Mouse (Mus musculus) intestine, embryonic 16.5 days (tissue): ENCODE measurements around the gene Tcf20. TPM values are rescaled to one million over a fixed set of nuclear protein-coding genes. Genes with fewer than 3 reads are reported as not detected.
"Not testable (repeated sequence)": the region's sequence is repeated elsewhere in the genome, so short reads cannot be mapped to it uniquely, and the experiment has no call there.

Source experiments
- ATAC-seq: fragments of 200-750 bp; cut with Nextera tagmentation; 2 replicates; pipeline ENCODE4 v1.8.0; 2017; ENCODE audit warnings: moderate TSS enrichment, moderate library complexity
- H3K27ac ChIP-seq: fragments of 300-500 bp; sonication (generic); 2 replicates; pipeline ENCODE4 v1.5.1; 2014; ENCODE audit warnings: mild to moderate bottlenecking, low read length
- H3K27me3 ChIP-seq: fragments of 300-500 bp; sonication (generic); replicated peaks from 2 replicates; pipeline ENCODE4 v1.6.1; 2014; ENCODE audit warnings: low read length, control low read depth, mixed read lengths; ENCODE audit not compliant: control insufficient read depth, insufficient read depth
- H3K36me3 ChIP-seq: fragments of 300-500 bp; sonication (generic); 2 replicates; pipeline ENCODE4 v1.6.1; 2014; ENCODE audit warnings: low read length, control low read depth; ENCODE audit not compliant: control insufficient read depth, insufficient read depth
- H3K4me1 ChIP-seq: fragments of 300-500 bp; sonication (generic); 2 replicates; pipeline ENCODE4 v1.6.1; 2014; ENCODE audit warnings: low read length, control low read depth, mixed read lengths; ENCODE audit not compliant: control insufficient read depth, insufficient read depth
- H3K4me2 ChIP-seq: fragments of 300-500 bp; sonication (generic); 2 replicates; pipeline ENCODE4 v1.6.1; 2014; ENCODE audit warnings: low read depth, low read length, control low read depth
- H3K4me3 ChIP-seq: fragments of 300-500 bp; sonication (generic); 2 replicates; pipeline ENCODE4 v1.5.1; 2014; ENCODE audit warnings: mild to moderate bottlenecking, low read length
- H3K9ac ChIP-seq: fragments of 300-500 bp; sonication (generic); 2 replicates; pipeline ENCODE4 v1.6.1; 2014; ENCODE audit warnings: low read depth, low read length
- H3K9me3 ChIP-seq: fragments of 300-500 bp; sonication (generic); 2 replicates; pipeline ENCODE4 v1.6.1; 2016; ENCODE audit warnings: low read length, control low read depth; ENCODE audit not compliant: control insufficient read depth
- WGBS: fragments of 180-500 bp; shearing (Covaris S2); extraction: QIAGEN DNeasy Blood & Tissue Kit; methylation state at CpG from one replicate; pipeline ENCODE4 v1.1.7; 2014; 5-methylcytosine and 5-hydroxymethylcytosine counted together
- polyA plus RNA-seq: library from polyadenylated mRNA; unstranded; fragments of >200 nt; fragmentation: Nextera tagmentation; extraction: Ambion mirVana; gene quantifications from 2 replicates; pipeline ENCODE4 v1.2.1, GENCODE M21; 2015

The Tcf20 gene
- polyA plus RNA-seq, 1 experiment from 2014 or later: 5.5 TPM

- Histone ChIP-seq H3K9me3 (no peaks in the 10 kb centered on the region), H3K9ac (no peak overlapping the region), H3K36me3 (no peaks in the 10 kb centered on the region), H3K4me3 (no peak overlapping the region), H3K27ac (no peak overlapping the region), H3K4me1 (no peaks in the 10 kb centered on the region), H3K27me3 (no peaks in the 10 kb centered on the region), H3K4me2 (no peak overlapping the region)
- 76% methylated on average over 2 of the region's 2 CpGs for WGBS
- ATAC-seq: no peak
These were observed 99.2 kb downstream of the Tcf20 start for GRCm38 (mm10) chr15:82888466-82888865.

GRCm38 (mm10) chr15:82877309-82877708, 110.4 kb downstream of the Tcf20 start:
- no peak for ATAC-seq
- no peak overlapping the region for H3K27ac ChIP-seq
- H3K27me3 ChIP-seq: no peaks in the 10 kb centered on the region
- H3K4me2 ChIP-seq: no peak overlapping the region
- H3K4me3 ChIP-seq: no peak overlapping the region
- H3K9me3 ChIP-seq: no peaks in the 10 kb centered on the region
- no peak overlapping the region for H3K9ac ChIP-seq
- no peaks in the 10 kb centered on the region for H3K36me3 ChIP-seq
- no peaks in the 10 kb centered on the region for H3K4me1 ChIP-seq

- 81% methylated on average over 2 of the region's 2 CpGs for WGBS
- Histone ChIP-seq H3K9ac (no peak overlapping the region), H3K4me2 (no peak overlapping the region), H3K27ac (no peak overlapping the region), H3K27me3 (no peaks in the 10 kb centered on the region), H3K36me3 (no peaks in the 10 kb centered on the region), H3K4me1 (no peaks in the 10 kb centered on the region), H3K9me3 (no peaks in the 10 kb centered on the region), H3K4me3 (no peak overlapping the region)
- no peak for ATAC-seq
These were observed 110.8 kb downstream of the Tcf20 start for GRCm38 (mm10) chr15:82876863-82877262.

GRCm38 (mm10) chr15:82872037-82872436, 115.6 kb downstream of the Tcf20 start:
- Histone ChIP-seq H3K4me3 (no peak overlapping the region), H3K27ac (no peak overlapping the region), H3K4me1 (peaks cover 8% of the 10 kb centered on the region; the same call in 1 of the 2 replicates), H3K9me3 (no peaks in the 10 kb centered on the region), H3K36me3 (no peaks in the 10 kb centered on the region), H3K27me3 (no peaks in the 10 kb centered on the region), H3K9ac (no peak overlapping the region), H3K4me2 (no peak overlapping the region)
- WGBS: 88% methylated on average over 1 of the region's 1 CpGs
- no peak for ATAC-seq

GRCm38 (mm10) chr15:82866286-82866685, 121.4 kb downstream of the Tcf20 start:
- WGBS: 100% methylated on average over 3 of the region's 3 CpGs

GRCm38 (mm10) chr15:82863674-82864073, 124.0 kb downstream of the Tcf20 start:
- no peaks in the 10 kb centered on the region for H3K36me3 ChIP-seq
- no peak overlapping the region for H3K4me2 ChIP-seq
- H3K27ac ChIP-seq: no peak overlapping the region
- no peaks in the 10 kb centered on the region for H3K27me3 ChIP-seq
- H3K4me1 ChIP-seq: peaks cover 8% of the 10 kb centered on the region; the same call in 1 of the 2 replicates
- ATAC-seq: no peak
- H3K9ac ChIP-seq: no peak overlapping the region
- WGBS: 80% methylated on average over 1 of the region's 1 CpGs
- H3K4me3 ChIP-seq: no peak overlapping the region
- no peaks in the 10 kb centered on the region for H3K9me3 ChIP-seq

More at GRCm38 (mm10) chr15:82866286-82866685, 121.4 kb downstream of the Tcf20 start:
- not testable (repeated sequence) for H3K27me3 ChIP-seq, H3K36me3 ChIP-seq, ATAC-seq, H3K27ac ChIP-seq, H3K4me2 ChIP-seq, H3K4me1 ChIP-seq, H3K4me3 ChIP-seq, H3K9ac ChIP-seq, H3K9me3 ChIP-seq

- Histone ChIP-seq H3K4me3 (no peak overlapping the region), H3K36me3 (peaks cover 7% of the 10 kb centered on the region; the same call in 1 of the 2 replicates), H3K27ac (no peak overlapping the region), H3K27me3 (no peaks in the 10 kb centered on the region), H3K4me1 (no peaks in the 10 kb centered on the region), H3K9me3 (no peaks in the 10 kb centered on the region), H3K9ac (no peak overlapping the region), H3K4me2 (no peak overlapping the region)
- ATAC-seq: no peak
- 64% methylated on average over 11 of the region's 11 CpGs for WGBS
These were observed 130.9 kb downstream of the Tcf20 start for GRCm38 (mm10) chr15:82856652-82857378.

- peaks cover 7% of the 10 kb centered on the region; the same call in 1 of the 2 replicates for H3K36me3 ChIP-seq
- no peak overlapping the region for H3K4me2 ChIP-seq
- no peaks in the 10 kb centered on the region for H3K27me3 ChIP-seq
- H3K9ac ChIP-seq: no peak overlapping the region
- H3K27ac ChIP-seq: no peak overlapping the region
- no peak overlapping the region for H3K4me3 ChIP-seq
- WGBS: 88% methylated on average over 2 of the region's 2 CpGs
- no peaks in the 10 kb centered on the region for H3K9me3 ChIP-seq
- no peaks in the 10 kb centered on the region for H3K4me1 ChIP-seq
- no peak for ATAC-seq
These were observed 131.6 kb downstream of the Tcf20 start for GRCm38 (mm10) chr15:82856065-82856464.

GRCm38 (mm10) chr15:82839146-82839545, 148.5 kb downstream of the Tcf20 start:
- Histone ChIP-seq H3K4me2 (no peak overlapping the region), H3K9ac (no peak overlapping the region), H3K27ac (no peak overlapping the region), H3K4me3 (no peak overlapping the region), H3K27me3 (no peaks in the 10 kb centered on the region), H3K9me3 (no peaks in the 10 kb centered on the region), H3K36me3 (no peaks in the 10 kb centered on the region), H3K4me1 (no peaks in the 10 kb centered on the region)
- no peak for ATAC-seq
- 96% methylated on average over 3 of the region's 3 CpGs for WGBS

- ATAC-seq: no peak
- Histone ChIP-seq H3K27ac (no peak overlapping the region), H3K4me2 (no peak overlapping the region), H3K27me3 (no peaks in the 10 kb centered on the region), H3K9ac (no peak overlapping the region), H3K4me1 (no peaks in the 10 kb centered on the region), H3K4me3 (no peak overlapping the region), H3K36me3 (no peaks in the 10 kb centered on the region), H3K9me3 (no peaks in the 10 kb centered on the region)
- 86% methylated on average over 6 of the region's 6 CpGs for WGBS
These were observed 157.8 kb downstream of the Tcf20 start for GRCm38 (mm10) chr15:82829917-82830316.
